ENCODE assay signal across 22 mouse cellular contexts in the genomic region with DNA sequence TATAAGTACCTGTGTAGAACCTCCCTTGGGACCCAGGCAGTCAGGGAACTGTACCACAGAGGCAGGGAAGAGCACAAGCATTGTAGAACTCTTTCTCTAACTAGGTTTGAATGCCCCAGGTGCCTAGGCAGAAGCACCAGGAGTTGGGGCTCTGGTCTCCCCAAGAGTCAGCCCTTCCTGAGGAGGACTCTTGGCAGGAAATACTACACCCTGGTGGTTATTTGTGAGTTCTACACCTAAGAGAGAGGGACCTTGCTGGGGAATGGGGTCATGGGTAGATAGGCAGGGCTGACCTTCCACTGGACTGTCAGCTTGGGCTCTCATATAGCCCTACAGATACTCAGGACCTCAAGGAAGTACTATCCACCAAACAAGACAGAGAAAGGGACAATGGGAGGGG. TPM values are rescaled to one million over a fixed set of nuclear protein-coding genes. Genes with fewer than 3 reads are reported as not detected.
DNase-seq lines count a peak whose midpoint lies in the region; ATAC-seq and TF ChIP-seq lines count a peak whose summit lies in the region.
"Had no signal": no experiment of that assay in that cellular context is flagged by ENCODE, and none has a peak within 500 bp of the region (broad histone marks: within the 10 kb centered on the region; RNA-seq: fewer than 3 reads in every experiment).

No protein-coding gene starts in this region.

- no peak overlapping the region for H3K4me3 ChIP-seq in heart, adult 2 months
- H3K4me3 ChIP-seq in liver, adult 2 months (ENCODE audit: insufficient read depth, low read depth, low read length): no peak overlapping the region
- no peak overlapping the region for H3K4me3 ChIP-seq in liver, embryonic 11.5 days (ENCODE audit: low read depth, low read length)
- H3K4me3 ChIP-seq in MEL (ENCODE audit: control insufficient read depth in 1 of 2, insufficient read depth in 1 of 2, low read depth in 2 of 2, low read length in 2 of 2): no peak overlapping the region
- H3K4me3 ChIP-seq: embryonic facial prominence, embryonic 13.5 days; heart, embryonic 13.5 days; limb, embryonic 13.5 days; lung, embryonic 15.5 days had no signal

- H3K27ac ChIP-seq in heart, adult 2 months: no peak overlapping the region
- H3K27ac ChIP-seq in liver, adult 2 months (replicated peaks; ENCODE audit: insufficient read depth, low read depth, low read length): no peak overlapping the region
- H3K27ac ChIP-seq in liver, embryonic 11.5 days (ENCODE audit: low read depth, low read length): no peak overlapping the region
- no peak overlapping the region for H3K27ac ChIP-seq in MEL (ENCODE audit: control insufficient read depth, low read depth, low read length)
- H3K27ac ChIP-seq: embryonic facial prominence, embryonic 13.5 days; heart, embryonic 13.5 days; limb, embryonic 13.5 days; lung, embryonic 15.5 days had no signal

- no peak for DNase-seq in heart, adult 2 months
- DNase-seq in heart, adult 8-10 months (ENCODE audit: low spot score): no peak
- peak; percentile 50 for DNase-seq in liver, adult 2 months (ENCODE audit: extremely low read depth, low read depth, low spot score)
- DNase-seq in liver, embryonic 11.5 days (ENCODE audit: low spot score): no peak
- DNase-seq in 416B (ENCODE audit: low read depth) (peak; percentile 22), MEL (ENCODE audit: low read depth, low spot score) (peak; percentile 18)
- no peak for DNase-seq in gastrocnemius, adult 8-10 months (ENCODE audit: low spot score in 2 of 2)
- DNase-seq: adrenal gland, postnatal 25 days; cerebellum, adult 11 months; cerebellum, postnatal 10 days; layer of hippocampus, postnatal 36 days; spleen, adult 18-20 months; thymus, adult 18-20 months had no signal

- H3K9me3 ChIP-seq in liver, embryonic 11.5 days (ENCODE audit: control insufficient read depth, low read length): no peaks in the 10 kb centered on the region
- H3K9me3 ChIP-seq in MEL (replicated peaks; ENCODE audit: insufficient read depth, low read length): no peaks in the 10 kb centered on the region
- H3K9me3 ChIP-seq: embryonic facial prominence, embryonic 13.5 days; G1E; heart, embryonic 13.5 days; limb, embryonic 13.5 days; lung, embryonic 15.5 days had no signal

- TF ChIP-seq CTCF in heart, adult 2 months (IDR thresholded peaks at IDR 0.05): peak; percentile 9; the same call in 1 of the 2 replicates
- peak; percentile 37 for TF ChIP-seq CTCF in liver, adult 2 months (IDR thresholded peaks at IDR 0.05; ENCODE audit: low read depth, low read length)
- peak; percentile 13 to 49 (median 17); a peak in 3 of 6 replicates for TF ChIP-seq CTCF in MEL (IDR thresholded peaks at IDR 0.05 in 2 of 3, conservative IDR thresholded peaks at IDR 0.05 in 1 of 3; ENCODE audit: control insufficient read depth in 1 of 3, insufficient read depth in 1 of 3, low read depth in 2 of 3, low read length in 3 of 3, poor library complexity in 1 of 3, severe bottlenecking in 1 of 3)

- intact Hi-C loops in heart, adult 2 months (cut with DNase I): no loop called here

- no peak for TF ChIP-seq EP300 in heart, adult 2 months (IDR thresholded peaks at IDR 0.05; ENCODE audit: insufficient read depth, low read depth, low read length)
- no peak for TF ChIP-seq EP300 in MEL (IDR thresholded peaks at IDR 0.05; ENCODE audit: low read depth in 1 of 2, low read length in 2 of 2)

- H3K36me3 ChIP-seq in heart, adult 2 months (ENCODE audit: control insufficient read depth, insufficient read depth, low read length): no peaks in the 10 kb centered on the region
- H3K36me3 ChIP-seq in liver, adult 2 months (ENCODE audit: control insufficient read depth, insufficient read depth, low read length): no peaks in the 10 kb centered on the region
- H3K36me3 ChIP-seq in liver, embryonic 11.5 days (ENCODE audit: control insufficient read depth, insufficient read depth, low read length): no peaks in the 10 kb centered on the region
- no peaks in the 10 kb centered on the region for H3K36me3 ChIP-seq in MEL (ENCODE audit: control insufficient read depth in 1 of 2, insufficient read depth in 2 of 2, low read length in 2 of 2)
- H3K36me3 ChIP-seq: embryonic facial prominence, embryonic 13.5 days; G1E; heart, embryonic 13.5 days; limb, embryonic 13.5 days; lung, embryonic 15.5 days had no signal

- TF ChIP-seq POLR2A in heart, adult 2 months (IDR thresholded peaks at IDR 0.05; ENCODE audit: insufficient read depth, low read depth, low read length): no peak
- no peak for TF ChIP-seq POLR2A in liver, adult 2 months (IDR thresholded peaks at IDR 0.05; ENCODE audit: extremely low read depth, insufficient read depth, low read length)
- no peak for TF ChIP-seq POLR2A in MEL (IDR thresholded peaks at IDR 0.05; ENCODE audit: control insufficient read depth in 1 of 2, insufficient read depth in 1 of 2, low read depth in 1 of 2, low read length in 2 of 2, poor library complexity in 1 of 2)

- no peak overlapping the region for H3K9ac ChIP-seq in heart, adult 2 months (ENCODE audit: low read depth, low read length)
- no peak overlapping the region for H3K9ac ChIP-seq in liver, adult 2 months (ENCODE audit: low read depth, low read length)
- H3K9ac ChIP-seq in liver, embryonic 11.5 days (ENCODE audit: low read depth, low read length): no peak overlapping the region
- no peak overlapping the region for H3K9ac ChIP-seq in MEL (ENCODE audit: control insufficient read depth, low read depth, low read length, poor library complexity, severe bottlenecking)
- H3K9ac ChIP-seq: embryonic facial prominence, embryonic 13.5 days; heart, embryonic 13.5 days; limb, embryonic 13.5 days; lung, embryonic 15.5 days had no signal

- H3K4me2 ChIP-seq in liver, embryonic 11.5 days: no peak overlapping the region
- H3K4me2 ChIP-seq: embryonic facial prominence, embryonic 13.5 days; heart, embryonic 13.5 days; limb, embryonic 13.5 days; lung, embryonic 15.5 days; midbrain, embryonic 11.5 days had no signal

- no peaks in the 10 kb centered on the region for H3K79me2 ChIP-seq in heart, adult 2 months (replicated peaks; ENCODE audit: control insufficient read depth, insufficient read depth, low read length)
- no peaks in the 10 kb centered on the region for H3K79me2 ChIP-seq in liver, adult 2 months (ENCODE audit: control insufficient read depth, insufficient read depth, low read length)
- H3K79me2 ChIP-seq in MEL (ENCODE audit: control insufficient read depth, insufficient read depth, low read length, poor library complexity): no peaks in the 10 kb centered on the region

- no peak for ATAC-seq in liver, embryonic 11.5 days (replicated peaks; ENCODE audit: low FRiP score)
- ATAC-seq: forebrain, embryonic 16.5 days; hindbrain, embryonic 16.5 days had no signal

- no peaks in the 10 kb centered on the region for H3K27me3 ChIP-seq in heart, adult 2 months (ENCODE audit: control insufficient read depth, insufficient read depth, low read length)
- H3K27me3 ChIP-seq in liver, adult 2 months (ENCODE audit: control insufficient read depth, insufficient read depth, low read length): no peaks in the 10 kb centered on the region
- H3K27me3 ChIP-seq in liver, embryonic 11.5 days (replicated peaks; ENCODE audit: control insufficient read depth, insufficient read depth, low read length): no peaks in the 10 kb centered on the region
- H3K27me3 ChIP-seq in MEL (ENCODE audit: control insufficient read depth in 1 of 2, insufficient read depth in 2 of 2, low read length in 2 of 2): peaks cover under 1 to 9% of the 10 kb centered on the region in 2 experiments
- H3K27me3 ChIP-seq: embryonic facial prominence, embryonic 13.5 days; heart, embryonic 13.5 days; limb, embryonic 13.5 days; lung, embryonic 15.5 days had no signal

- peak; percentile 45 for TF ChIP-seq RAD21 in MEL (IDR thresholded peaks at IDR 0.05; ENCODE audit: low read depth, low read length)

- H3K4me1 ChIP-seq in heart, adult 2 months (ENCODE audit: control insufficient read depth, insufficient read depth, low read length): peaks cover 2% of the 10 kb centered on the region; the same call in 1 of the 2 replicates
- peaks cover 13% of the 10 kb centered on the region for H3K4me1 ChIP-seq in liver, adult 2 months (ENCODE audit: control insufficient read depth, insufficient read depth, low read length)
- peaks cover 17% of the 10 kb centered on the region for H3K4me1 ChIP-seq in liver, embryonic 11.5 days (replicated peaks; ENCODE audit: control insufficient read depth, insufficient read depth, low read length)
- no peaks in the 10 kb centered on the region for H3K4me1 ChIP-seq in MEL (ENCODE audit: control insufficient read depth in 1 of 2, insufficient read depth in 2 of 2, low read length in 2 of 2)

TF ChIP-seq in MEL, 35 proteins besides CTCF, POLR2A, EP300 and RAD21:
- TF ChIP-seq KAT2A (conservative IDR thresholded peaks at IDR 0.05; ENCODE audit: low read depth, low read length) (no peak), SMC3 (IDR thresholded peaks at IDR 0.05; ENCODE audit: low read depth, low read length) (peak; percentile 35), MAX (IDR thresholded peaks at IDR 0.05; ENCODE audit: low read length) (no peak)
TF ChIP-seq in MEL: peak in this region for 1.

RNA-seq across cellular contexts. Expression of a gene that starts 3.3 kb away (rescaled TPM):
- total RNA-seq in heart, adult 2 months (2021): 1 to 10 TPM; 4.7 to 6.5 TPM
- polyA plus RNA-seq in heart, adult 2 months (2012; rRNA removed): 18.0 and 19.1 TPM in 2 replicates
- 10 to 100 TPM in 2 of 4 experiments, 1 to 10 TPM in 2; 3.5 to 13.3 (median 7.6) TPM for total RNA-seq in heart, adult 8-10 months (2022)
- 382 and 424 TPM in 2 replicates for total RNA-seq in liver, adult 2 months (2014; rRNA removed)
- polyA plus RNA-seq in liver, adult 2 months (2012; rRNA removed): 768 and 871 TPM in 2 replicates
- polyA plus RNA-seq in liver, embryonic 11.5 days (2014; fragmentation: Nextera tagmentation; extraction: Ambion mirVana): 38.0 and 40.6 TPM in 2 replicates
- total RNA-seq in MEL (2012; rRNA removed): 0.23 TPM in 1 of 2 replicates, not detected in the other
- under 1 TPM in 1 of 2 experiments, not detected in 1; 0.19 TPM for polyA plus RNA-seq in MEL (2012; ENCODE audit: insufficient read depth in 1 of 2, insufficient read length in 2 of 2, low read depth in 1 of 2, low replicate concordance in 2 of 2, missing spikeins in 1 of 2)
- 1 to 10 TPM in 3 of 4 experiments, under 1 TPM in 1; 0.46 to 1.8 (median 1.5) TPM for total RNA-seq in gastrocnemius, adult 8-10 months (2022)
- total RNA-seq: hematopoietic stem cell, adult 5-6 weeks had no signal
- polyA plus RNA-seq: G1E had no signal

Comparison
In these comparisons a context has a peak if more than half of its experiments do, and no peak if none do; other contexts are left out.
1. DNase-seq: peak in liver, adult 2 months (single experiment), 416B (single experiment) and MEL (single experiment); none in heart, adult 2 months (0 of 2), heart, adult 8-10 months (single experiment), liver, embryonic 11.5 days (single experiment) and gastrocnemius, adult 8-10 months (0 of 2).
2. RNA of a gene that starts 3.3 kb away (total RNA-seq): 382 to 424 TPM in liver, adult 2 months; 3.5 to 13.3 TPM in heart, adult 8-10 months, 4.7 to 6.5 TPM in heart, adult 2 months, 0.46 to 1.8 TPM in gastrocnemius, adult 8-10 months and 0.23 TPM in MEL; every median in the first group is over 10 times any median in the second.
3. Peak in every context shown above with its lines, with median percentiles within 50 percentile points of each other: CTCF ChIP-seq.